Mouse (Mus musculus): ENCODE data around the gene Atf7.
"Not testable (repeated sequence)": the region's sequence is repeated elsewhere in the genome, so short reads cannot be mapped to it uniquely, and the experiment has no call there.

Atf7 gene

DNA sequence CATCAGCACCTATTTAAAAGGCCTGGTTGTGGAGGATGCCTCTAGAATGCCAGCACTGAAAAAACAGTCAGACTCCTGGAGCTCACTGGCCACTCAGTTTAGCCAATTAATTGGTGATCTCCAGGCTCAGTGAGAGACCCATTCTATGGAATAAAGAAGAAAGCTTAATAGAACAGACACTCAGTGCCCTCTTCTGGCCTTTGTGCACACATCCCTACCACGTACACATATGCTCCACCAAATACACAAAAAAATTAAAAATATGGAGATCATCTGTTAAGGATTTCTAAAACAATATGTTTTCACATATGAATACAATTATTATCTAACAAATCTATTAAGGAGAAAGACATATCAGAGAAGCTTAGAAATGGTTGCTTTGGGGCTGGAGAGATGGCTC is 4.5 kb downstream of the Atf7 start:
- no peak for DNase-seq (ENCODE audit: extremely low read depth, low read depth)

DNA sequence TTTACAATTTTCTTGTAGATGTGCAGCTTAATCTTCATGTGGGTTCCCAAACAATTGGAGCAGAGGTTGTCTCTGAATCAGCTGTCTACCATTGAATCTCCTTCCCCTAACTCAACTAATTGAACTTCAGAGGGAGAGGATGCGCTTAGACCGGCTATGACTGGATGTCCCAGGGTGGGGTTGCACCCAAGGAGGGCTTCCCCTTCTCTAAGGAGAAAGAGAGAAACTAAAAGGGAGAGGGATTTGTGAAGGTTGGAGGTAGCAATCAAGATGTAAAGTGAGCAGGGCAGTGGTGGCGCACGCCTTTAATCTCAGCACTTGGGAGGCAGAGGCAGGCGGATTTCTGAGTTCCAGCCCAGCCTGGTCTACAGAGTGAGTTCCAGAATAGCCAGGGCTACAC is 5.8 kb downstream of the Atf7 start:
- DNase-seq (ENCODE audit: extremely low read depth, low read depth) = no peak

- peak; percentile 38 for DNase-seq (ENCODE audit: extremely low read depth, low read depth)
These were observed 7.6 kb downstream of the Atf7 start for GRCm38 (mm10) chr15:102617654-102618053.

- no peak for DNase-seq (ENCODE audit: extremely low read depth, low read depth)
These were observed 9.1 kb downstream of the Atf7 start for GRCm38 (mm10) chr15:102616174-102616573.

DNA sequence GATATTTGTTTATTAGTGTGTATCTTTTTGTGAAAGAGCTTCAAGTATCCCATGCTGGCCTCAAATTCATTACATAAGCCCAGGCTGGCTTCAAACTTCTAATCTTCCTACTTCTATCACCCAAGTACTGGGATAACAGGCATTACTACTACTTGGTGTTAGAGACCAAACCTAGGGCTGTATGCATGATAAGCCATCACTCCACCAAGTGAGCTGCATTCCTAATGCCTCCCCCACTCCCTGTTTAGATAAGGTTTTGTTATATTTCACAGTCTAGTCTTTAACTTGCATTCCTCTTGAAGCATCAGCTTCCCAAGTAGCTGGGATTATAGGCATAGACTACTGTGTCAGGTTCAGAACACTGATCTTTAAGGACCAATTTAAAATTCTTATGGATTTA is 11.0 kb downstream of the Atf7 start:
- no peak for DNase-seq (ENCODE audit: extremely low read depth, low read depth)

- no peak for DNase-seq (ENCODE audit: extremely low read depth, low read depth)
These were observed 12.3 kb downstream of the Atf7 start for GRCm38 (mm10) chr15:102612966-102613365.

- not testable (repeated sequence) for DNase-seq (ENCODE audit: extremely low read depth, low read depth)
These were observed 16.7 kb downstream of the Atf7 start for GRCm38 (mm10) chr15:102608586-102608985.

GRCm38 (mm10) chr15:102593996-102594656 is 31.1 kb downstream of the Atf7 start:
- no peak for DNase-seq (ENCODE audit: extremely low read depth, low read depth)

- no peak for DNase-seq (ENCODE audit: extremely low read depth, low read depth)
These were observed 32.6 kb downstream of the Atf7 start for GRCm38 (mm10) chr15:102592674-102593073.

DNA sequence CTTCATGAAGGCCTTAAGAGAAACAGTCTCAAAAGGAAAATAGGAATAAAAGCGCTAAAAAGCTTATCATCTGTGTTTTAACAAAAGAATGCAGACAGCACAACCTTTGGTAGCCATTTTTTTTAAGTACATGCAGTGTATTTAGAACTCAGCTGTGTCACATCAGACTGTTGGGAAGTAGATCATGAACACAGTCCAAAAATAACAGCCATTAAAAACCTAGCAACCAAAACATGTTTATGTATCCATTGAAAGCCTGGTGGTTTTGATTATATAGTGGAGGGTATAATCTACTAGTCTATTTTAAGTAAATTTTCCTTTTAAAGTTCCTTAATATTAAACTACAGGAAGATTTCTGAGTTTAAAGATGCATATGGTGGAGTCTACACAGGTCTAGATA is 34.7 kb downstream of the Atf7 start:
- no peak for DNase-seq (ENCODE audit: extremely low read depth, low read depth)

- DNase-seq (ENCODE audit: extremely low read depth, low read depth) = no peak
These were observed 35.4 kb downstream of the Atf7 start for GRCm38 (mm10) chr15:102589826-102590225.

DNA sequence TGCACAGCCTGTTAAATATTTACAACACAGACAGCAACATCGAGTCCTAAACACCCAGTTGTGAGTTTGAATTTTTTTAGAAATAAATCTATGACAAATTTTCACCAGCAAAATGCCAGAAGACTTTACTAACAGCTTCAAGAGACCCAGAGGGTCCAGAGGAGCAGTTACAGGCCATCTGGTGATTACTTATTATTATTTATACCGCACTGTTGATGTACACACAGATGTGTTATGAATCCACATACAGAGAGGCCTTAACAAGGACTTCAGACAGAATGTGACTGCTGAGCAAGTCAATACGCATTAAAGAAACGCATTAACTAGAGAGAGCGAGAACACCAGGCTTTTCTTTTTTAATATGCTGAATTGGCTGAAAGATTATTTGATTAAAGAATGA is 39.8 kb downstream of the Atf7 start:
- DNase-seq (ENCODE audit: extremely low read depth, low read depth) = no peak

DNA sequence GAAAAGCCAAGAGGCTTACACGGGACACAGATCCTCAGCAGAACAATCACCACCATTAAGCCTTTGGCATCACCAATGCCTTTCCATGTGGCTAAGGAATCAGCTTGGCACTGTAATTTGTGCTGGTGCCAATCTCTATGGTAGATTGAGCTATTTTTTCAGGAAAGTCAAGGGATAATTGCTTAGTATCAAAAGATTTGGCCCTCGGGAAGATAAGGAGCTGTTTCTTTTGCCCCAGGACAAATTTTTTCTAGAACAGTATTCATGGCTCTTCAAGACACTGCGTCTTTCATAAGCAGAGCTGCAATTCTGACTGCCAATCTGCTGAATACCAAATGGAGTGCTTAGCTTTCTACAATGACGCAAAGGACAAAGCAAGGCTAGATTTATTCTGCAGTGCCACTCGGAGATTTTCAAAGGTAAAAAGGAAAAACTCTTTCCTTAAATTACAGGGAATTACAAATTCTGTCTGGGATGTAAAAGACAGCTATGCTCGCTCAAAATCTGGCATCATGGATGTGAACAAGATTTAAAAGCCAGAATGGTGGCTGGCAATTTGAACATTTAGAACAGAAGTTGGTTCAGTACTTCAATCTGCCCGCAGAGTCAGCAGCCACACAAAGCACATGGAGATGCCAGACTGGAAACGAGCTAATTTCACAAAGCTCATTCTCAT is 41.4 kb downstream of the Atf7 start:
- no peak for DNase-seq (ENCODE audit: extremely low read depth, low read depth)

- peak; percentile 18 for DNase-seq (ENCODE audit: extremely low read depth, low read depth)
These were observed 44.1 kb downstream of the Atf7 start for GRCm38 (mm10) chr15:102581205-102581604.

DNA sequence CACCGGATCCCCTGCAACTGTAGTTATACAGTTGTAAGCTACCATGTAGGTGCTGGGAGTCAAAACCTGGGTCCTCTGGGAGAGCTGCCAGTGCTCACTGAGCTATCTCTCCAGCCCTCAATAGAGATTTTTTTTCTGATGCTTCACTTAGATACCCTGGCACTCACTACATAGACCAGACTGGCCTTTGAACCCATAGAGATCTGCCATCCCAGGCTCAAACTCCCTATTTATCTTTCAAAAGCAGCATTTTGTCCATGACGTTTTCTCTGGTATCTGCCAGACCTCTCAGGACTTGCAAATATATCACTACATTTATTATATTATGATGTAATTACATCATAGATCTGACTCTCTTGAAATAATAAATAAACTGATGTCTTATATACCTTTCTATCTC is 46.9 kb downstream of the Atf7 start:
- DNase-seq (ENCODE audit: extremely low read depth, low read depth) = no peak

DNA sequence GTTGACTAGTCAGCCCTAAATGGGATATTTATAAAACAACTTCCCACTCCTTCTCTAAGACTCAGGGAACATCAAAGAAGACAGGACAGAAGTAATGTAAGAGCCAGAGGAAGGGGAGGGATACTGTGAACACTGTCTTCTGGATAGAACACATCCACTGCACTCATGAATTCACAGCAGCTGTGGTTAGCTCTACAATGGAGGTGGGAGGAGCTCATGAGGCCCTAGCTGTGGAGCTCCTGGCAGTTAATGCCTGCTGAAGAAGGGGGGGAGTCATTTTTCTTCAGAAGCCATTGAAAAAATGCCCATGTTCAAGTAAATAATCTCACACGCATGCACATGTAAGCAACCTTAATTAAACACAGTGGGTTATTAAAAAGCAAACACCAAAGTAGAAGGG is 48.3 kb downstream of the Atf7 start:
- no peak for DNase-seq (ENCODE audit: extremely low read depth, low read depth)

- no peak for DNase-seq (ENCODE audit: extremely low read depth, low read depth)
These were observed 53.2 kb downstream of the Atf7 start for GRCm38 (mm10) chr15:102572081-102572480.

GRCm38 (mm10) chr15:102567849-102568248 is 57.4 kb downstream of the Atf7 start:
- peak; percentile 19 for DNase-seq (ENCODE audit: extremely low read depth, low read depth)

DNA sequence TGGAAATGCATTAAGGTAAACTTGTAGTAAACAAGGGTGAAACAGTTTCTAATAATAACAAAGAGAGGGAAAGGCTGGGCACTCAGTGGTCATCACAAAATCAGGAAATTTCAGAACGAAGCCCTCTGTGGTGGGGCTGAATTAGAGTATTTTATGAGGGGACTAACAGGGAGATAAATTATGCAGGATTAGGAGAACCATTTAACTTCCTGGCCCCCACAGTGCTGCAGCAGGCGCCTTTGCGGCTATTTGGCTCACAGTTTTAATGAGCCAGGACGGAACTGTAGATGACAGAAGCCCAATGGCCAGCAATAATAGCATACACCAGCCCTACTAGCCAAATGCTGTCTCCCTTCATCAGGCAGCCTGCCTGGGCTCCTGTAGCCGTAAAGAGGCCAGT is 61.6 kb downstream of the Atf7 start:
- DNase-seq (ENCODE audit: extremely low read depth, low read depth) = no peak

DNA sequence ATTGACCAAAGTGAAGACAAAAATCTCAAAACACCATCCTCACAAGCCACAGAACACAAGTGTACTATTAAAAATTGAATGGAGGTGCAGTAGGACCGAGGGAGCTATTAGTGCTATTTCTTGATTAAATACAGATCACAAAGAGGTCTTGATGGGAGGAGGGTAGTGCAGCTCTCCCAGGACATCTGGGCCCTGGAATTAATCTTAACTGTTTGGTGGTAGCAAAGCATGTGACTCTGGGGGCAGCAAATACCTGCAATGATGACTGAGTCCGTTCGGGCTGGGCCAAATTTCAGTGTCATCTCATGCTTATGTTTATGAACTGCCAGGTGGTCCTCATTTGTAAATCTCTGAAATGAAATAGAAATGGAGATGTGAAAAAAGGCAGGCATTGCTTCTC is 62.2 kb downstream of the Atf7 start:
- no peak for DNase-seq (ENCODE audit: extremely low read depth, low read depth)

GRCm38 (mm10) chr15:102562491-102562890 is 62.8 kb downstream of the Atf7 start:
- no peak for DNase-seq (ENCODE audit: extremely low read depth, low read depth)

DNA sequence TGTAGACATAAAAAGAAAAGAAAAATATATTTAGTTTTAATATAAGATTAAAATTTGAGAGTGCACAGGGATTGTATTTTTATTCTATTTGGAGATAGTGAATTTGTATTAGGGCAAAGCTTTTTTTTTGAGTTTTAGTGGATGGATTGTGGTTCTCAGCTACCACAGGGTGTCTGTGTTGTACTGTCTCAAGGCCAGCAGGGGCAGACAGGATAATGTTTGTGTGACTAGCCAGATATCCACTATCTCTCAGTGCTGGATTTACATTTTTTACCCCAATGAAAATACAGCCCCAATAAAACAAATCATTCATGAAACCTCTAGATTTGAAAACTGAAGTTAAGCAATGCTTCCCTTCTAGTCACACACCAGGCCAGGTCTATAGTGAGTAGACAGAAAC is 67.7 kb downstream of the Atf7 start:
- no peak for DNase-seq (ENCODE audit: extremely low read depth, low read depth)

DNA sequence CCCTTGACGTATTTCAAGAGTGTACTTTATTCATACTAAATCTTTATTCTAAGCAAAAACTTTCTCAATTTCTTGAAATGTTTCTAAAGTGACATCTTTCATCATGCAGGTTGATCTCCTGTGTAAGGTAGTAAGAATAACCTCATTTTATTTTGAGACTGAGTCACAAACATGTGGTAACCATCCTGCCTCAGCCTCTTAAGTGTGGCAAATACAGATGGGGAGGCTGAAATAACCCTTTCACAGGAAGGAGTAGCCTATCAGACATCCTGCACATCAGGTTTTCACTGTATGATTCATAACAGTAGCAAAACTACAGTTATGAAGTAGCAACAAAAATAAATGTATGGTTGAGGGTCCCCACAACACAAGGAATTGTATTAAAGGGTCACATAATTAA is 69.7 kb downstream of the Atf7 start:
- no peak for DNase-seq (ENCODE audit: extremely low read depth, low read depth)
